In the genomic region with DNA sequence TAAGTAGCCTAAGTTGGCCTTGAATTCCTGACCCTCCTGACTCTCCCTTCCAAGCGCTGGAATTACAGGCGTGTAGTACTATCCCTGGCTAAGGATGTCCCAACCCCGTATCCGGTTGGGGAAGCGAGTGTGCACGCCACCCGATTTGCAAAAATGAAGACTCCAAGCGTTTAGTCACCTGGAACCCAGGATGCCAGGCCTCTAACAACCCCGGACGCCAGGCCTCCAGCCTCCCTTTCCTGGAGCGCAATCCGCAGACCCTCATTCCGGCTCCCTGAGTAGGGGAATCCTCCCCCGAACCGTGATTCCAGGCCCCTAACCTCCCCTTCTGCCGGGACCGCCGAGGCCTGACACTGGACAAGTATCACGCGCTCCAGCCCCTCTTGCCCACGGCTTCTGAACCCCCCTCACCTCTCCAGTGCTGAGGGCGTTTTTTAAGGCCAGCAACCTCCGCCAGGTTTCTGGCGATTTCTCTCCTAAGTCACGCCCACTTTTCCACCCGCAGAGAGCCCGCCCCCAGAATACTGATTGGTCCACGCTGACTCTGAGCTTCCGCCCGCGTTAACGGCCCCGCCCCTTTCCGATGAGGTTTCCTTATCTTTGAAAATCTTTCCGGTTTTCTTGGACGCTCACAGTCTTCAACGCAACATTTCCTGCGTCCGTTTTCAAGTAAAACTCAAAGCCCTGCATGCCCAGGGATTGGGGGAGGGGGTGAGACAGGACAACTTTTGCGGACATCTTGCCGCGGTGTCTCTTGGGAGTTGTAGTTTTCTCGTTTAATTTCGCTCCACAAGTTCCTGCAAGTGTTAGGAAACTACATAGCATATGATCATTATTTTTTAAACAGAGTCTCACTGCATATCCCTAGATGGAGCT, we compare ENCODE assay signal across 8 mouse cellular contexts. TPM values are rescaled to one million over a fixed set of nuclear protein-coding genes. Genes with fewer than 3 reads are reported as not detected.
DNase-seq lines count a peak whose midpoint lies in the region; ATAC-seq lines count a peak whose summit lies in the region.

A gene (minus strand): TSS at position 495 of the 876 bp plus-strand sequence.

- no peaks in the 10 kb centered on the region; the same call in 1 of the 2 replicates for H3K36me3 ChIP-seq in forebrain, embryonic 11.5 days (ENCODE audit: control insufficient read depth, insufficient read depth, low read length)
- H3K36me3 ChIP-seq in heart, embryonic 16.5 days (ENCODE audit: control insufficient read depth, insufficient read depth), result no peaks in the 10 kb centered on the region
- H3K36me3 ChIP-seq in liver, embryonic 15.5 days (replicated peaks), result peaks cover 29% of the 10 kb centered on the region
- H3K36me3 ChIP-seq in neural tube, embryonic 12.5 days, result peaks cover 18% of the 10 kb centered on the region

- peak; percentile 82 to 91 for DNase-seq in CD8-positive naive resting alpha-beta T cell, adult 2 months (ENCODE audit: low read depth in 2 of 2, low spot score in 2 of 2)
- DNase-seq in c-Kit-positive CD71-negative TER-119-negative erythroid progenitor cells, embryonic 14.5 days (ENCODE audit: low read depth), result peak; percentile 95
- peak; percentile 93 for DNase-seq in forebrain, embryonic 11.5 days (ENCODE audit: low spot score)
- peak; percentile 96 for DNase-seq in kidney, postnatal 36 days
- peak; percentile 88 for DNase-seq in telencephalon, adult 2 months (ENCODE audit: low read depth, low spot score)

- peak within 1 kb of the TSS; percentile 72 for H3K4me2 ChIP-seq in forebrain, embryonic 11.5 days (ENCODE audit: low read depth, low read length, severe bottlenecking)
- H3K4me2 ChIP-seq in heart, embryonic 16.5 days (ENCODE audit: low read depth, low read length), result peak within 1 kb of the TSS; percentile 83
- peak within 1 kb of the TSS; percentile 93 for H3K4me2 ChIP-seq in liver, embryonic 15.5 days
- H3K4me2 ChIP-seq in neural tube, embryonic 12.5 days (replicated peaks), result peak within 1 kb of the TSS; percentile 77

- peak within 1 kb of the TSS; percentile 61 for H3K4me3 ChIP-seq in forebrain, embryonic 11.5 days (ENCODE audit: low read depth, low read length)
- H3K4me3 ChIP-seq in heart, embryonic 16.5 days (ENCODE audit: low read length), result peak within 1 kb of the TSS; percentile 91
- peak within 1 kb of the TSS; percentile 94 for H3K4me3 ChIP-seq in liver, embryonic 15.5 days (replicated peaks)
- peak within 1 kb of the TSS; percentile 75 for H3K4me3 ChIP-seq in neural tube, embryonic 12.5 days

- H3K27ac ChIP-seq in forebrain, embryonic 11.5 days (ENCODE audit: low read depth, low read length), result peak within 1 kb of the TSS; percentile 86
- H3K27ac ChIP-seq in heart, embryonic 16.5 days (ENCODE audit: low read length), result peak within 1 kb of the TSS; percentile 86
- peak within 1 kb of the TSS; percentile 94 for H3K27ac ChIP-seq in liver, embryonic 15.5 days (replicated peaks)
- peak within 1 kb of the TSS; percentile 51 for H3K27ac ChIP-seq in neural tube, embryonic 12.5 days

- H3K9ac ChIP-seq in forebrain, embryonic 11.5 days (ENCODE audit: low read length), result peak within 1 kb of the TSS; percentile 73
- peak within 1 kb of the TSS; percentile 94 for H3K9ac ChIP-seq in heart, embryonic 16.5 days (ENCODE audit: low read length)
- H3K9ac ChIP-seq in liver, embryonic 15.5 days, result peak within 1 kb of the TSS; percentile 99
- peak within 1 kb of the TSS; percentile 77 for H3K9ac ChIP-seq in neural tube, embryonic 12.5 days

- H3K27me3 ChIP-seq in forebrain, embryonic 11.5 days (ENCODE audit: control insufficient read depth, insufficient read depth, low read length), result no peaks in the 10 kb centered on the region
- H3K27me3 ChIP-seq in heart, embryonic 16.5 days (ENCODE audit: control insufficient read depth, insufficient read depth, low read length), result no peaks in the 10 kb centered on the region
- no peaks in the 10 kb centered on the region for H3K27me3 ChIP-seq in liver, embryonic 15.5 days
- no peaks in the 10 kb centered on the region for H3K27me3 ChIP-seq in neural tube, embryonic 12.5 days (replicated peaks)

- ATAC-seq in forebrain, embryonic 11.5 days (replicated peaks; ENCODE audit: low FRiP score), result peak; percentile 89
- peak; percentile 91 for ATAC-seq in heart, embryonic 16.5 days (replicated peaks; ENCODE audit: extremely low read depth, insufficient read depth, low FRiP score)
- ATAC-seq in liver, embryonic 15.5 days (ENCODE audit: insufficient read depth), result peak; percentile 70
- ATAC-seq in neural tube, embryonic 12.5 days (ENCODE audit: low FRiP score, low read depth), result peak; percentile 82

- peaks cover 7% of the 10 kb centered on the region; the same call in 1 of the 2 replicates for H3K4me1 ChIP-seq in forebrain, embryonic 11.5 days (replicated peaks; ENCODE audit: control insufficient read depth, insufficient read depth, low read length)
- peaks cover 12% of the 10 kb centered on the region for H3K4me1 ChIP-seq in heart, embryonic 16.5 days (ENCODE audit: control insufficient read depth, insufficient read depth, low read length)
- peaks cover 56% of the 10 kb centered on the region for H3K4me1 ChIP-seq in liver, embryonic 15.5 days (replicated peaks)
- peaks cover 10% of the 10 kb centered on the region for H3K4me1 ChIP-seq in neural tube, embryonic 12.5 days

- H3K9me3 ChIP-seq in forebrain, embryonic 11.5 days (ENCODE audit: control insufficient read depth, low read length), result no peaks in the 10 kb centered on the region
- H3K9me3 ChIP-seq in heart, embryonic 16.5 days (replicated peaks; ENCODE audit: control insufficient read depth, low read length), result no peaks in the 10 kb centered on the region
- H3K9me3 ChIP-seq in liver, embryonic 15.5 days (replicated peaks), result no peaks in the 10 kb centered on the region
- no peaks in the 10 kb centered on the region for H3K9me3 ChIP-seq in neural tube, embryonic 12.5 days

- under 1% methylated on average over 44 of the region's 44 CpGs for WGBS in forebrain, embryonic 11.5 days
- under 1% methylated on average over 44 of the region's 44 CpGs for WGBS in heart, embryonic 16.5 days
- WGBS in liver, embryonic 15.5 days (ENCODE audit: insufficient replicate concordance), result under 1% methylated on average over 44 of the region's 44 CpGs
- WGBS in neural tube, embryonic 12.5 days, result under 1% methylated on average over 44 of the region's 44 CpGs

RNA-seq across cellular contexts. Expression of the gene that starts here (rescaled TPM):
- polyA plus RNA-seq in forebrain, embryonic 11.5 days (2014; fragmentation: Nextera tagmentation; extraction: Ambion mirVana), result 90.4 and 109 TPM in 2 replicates
- polyA plus RNA-seq in heart, embryonic 16.5 days (2015; fragmentation: Nextera tagmentation; extraction: Ambion mirVana), result 156 and 160 TPM in 2 replicates
- 118 and 131 TPM in 2 replicates for polyA plus RNA-seq in liver, embryonic 15.5 days (2015; fragmentation: Nextera tagmentation; extraction: Ambion mirVana)
- 118 and 119 TPM in 2 replicates for polyA plus RNA-seq in neural tube, embryonic 12.5 days (2016; fragmentation: Nextera tagmentation; extraction: Ambion mirVana)

Comparison
In these comparisons a context has a peak if more than half of its experiments do, and no peak if none do; other contexts are left out.
1. Peak in every context shown above with its lines: DNase-seq, ATAC-seq, H3K4me3 ChIP-seq and H3K27ac ChIP-seq.